Mouse (Mus musculus): ENCODE measurements around the gene Ndufb11.

Gene Ndufb11

DNA sequence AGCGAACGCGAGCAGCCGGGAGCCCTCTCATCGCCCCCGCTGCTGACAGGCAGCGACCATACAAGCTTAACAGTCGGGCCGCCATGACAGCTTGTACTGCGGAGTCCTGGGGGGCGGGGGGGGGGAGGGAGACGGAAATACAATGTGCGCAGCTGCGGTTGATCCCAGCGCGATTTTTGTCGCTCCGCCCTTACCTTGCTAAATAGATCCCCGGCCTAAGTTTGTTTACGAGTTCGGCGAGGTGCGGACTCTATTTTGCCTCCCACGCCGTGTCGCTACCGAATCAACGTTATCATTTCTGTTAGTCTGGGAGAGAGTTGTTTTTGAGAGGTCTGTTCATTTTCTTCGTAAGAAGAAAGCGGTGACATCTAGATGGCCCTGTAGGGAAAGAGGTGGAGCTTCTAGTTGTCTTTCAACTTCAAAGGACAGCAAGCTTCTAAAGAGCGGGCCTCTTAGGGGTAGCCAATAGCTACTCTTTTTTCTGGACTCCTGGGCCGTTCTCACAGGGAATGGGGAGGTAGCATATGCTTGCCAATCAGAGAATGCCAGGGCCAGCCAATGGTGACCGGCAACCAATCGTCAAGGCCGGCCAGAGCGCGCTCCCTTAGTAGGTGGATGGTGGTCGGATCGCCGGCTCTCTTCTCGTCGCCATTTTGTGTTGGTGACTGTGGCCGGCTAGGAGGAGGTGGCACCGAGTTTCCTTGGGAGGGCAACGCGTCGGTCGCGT lies at the start of gene Ndufb11, which contains the start of gene Rbm10:
TSS of gene Ndufb11 (minus strand) at position 444 of the 727 bp plus-strand sequence.
TSS of gene Rbm10 (plus strand) at position 328 of the 727 bp plus-strand sequence.
- peak; percentile 80 to 90 for DNase-seq

DNA sequence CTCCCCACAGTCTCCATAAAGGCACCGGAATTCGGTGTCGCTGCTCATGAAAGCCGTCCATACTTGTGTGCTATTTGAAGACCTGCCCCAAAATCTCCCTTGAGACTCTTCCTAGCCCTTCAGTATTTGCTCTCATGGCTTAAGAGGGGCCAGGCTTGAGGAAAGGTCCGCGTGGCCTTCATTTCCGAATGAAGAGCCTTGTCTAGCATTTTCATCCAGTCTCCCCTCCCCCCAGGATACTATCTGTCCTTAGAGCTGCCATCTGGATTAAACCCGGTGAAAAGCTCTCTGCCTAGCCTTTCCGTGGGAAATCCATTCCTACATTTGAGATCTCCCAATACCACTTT lies 46.0 kb upstream of the Ndufb11 start:
- DNase-seq, result no peak

DNA sequence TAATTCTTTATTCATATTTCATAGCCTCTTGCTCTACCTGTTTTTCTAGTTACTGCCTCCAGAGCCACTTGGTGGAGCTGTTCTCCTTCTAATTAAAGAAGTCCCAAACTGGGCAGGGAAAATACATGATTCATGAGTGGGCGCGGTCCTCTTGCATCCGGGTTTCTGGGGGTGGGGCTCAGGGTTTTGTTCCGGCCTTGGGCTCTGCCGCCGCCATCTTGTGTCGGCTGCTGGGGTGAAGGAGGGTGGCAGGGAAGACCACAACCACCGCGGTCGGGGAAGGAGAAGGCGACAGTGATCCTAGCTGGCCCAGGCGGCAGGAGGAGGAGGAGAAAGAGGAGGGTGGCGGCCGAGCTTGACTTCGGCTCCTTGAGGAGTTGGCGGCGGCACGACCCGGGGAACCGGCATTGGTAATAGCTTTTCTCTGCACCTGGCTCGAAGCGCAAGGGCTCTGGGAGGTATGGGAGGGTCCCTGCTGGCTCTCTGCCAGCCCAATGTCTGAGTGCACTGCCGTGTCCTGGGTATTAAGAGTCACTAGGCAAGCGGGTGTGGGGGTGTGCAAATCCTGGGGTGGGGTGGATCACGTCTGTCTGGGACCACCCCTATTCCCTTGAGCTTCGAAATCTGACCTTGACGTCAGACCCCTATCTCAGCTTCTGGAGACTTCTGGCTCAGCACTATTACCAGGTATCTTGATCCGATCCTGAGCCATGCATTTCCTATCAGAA lies 45.5 kb upstream of the Ndufb11 start:
- DNase-seq, result peak; percentile 82 to 91

DNA sequence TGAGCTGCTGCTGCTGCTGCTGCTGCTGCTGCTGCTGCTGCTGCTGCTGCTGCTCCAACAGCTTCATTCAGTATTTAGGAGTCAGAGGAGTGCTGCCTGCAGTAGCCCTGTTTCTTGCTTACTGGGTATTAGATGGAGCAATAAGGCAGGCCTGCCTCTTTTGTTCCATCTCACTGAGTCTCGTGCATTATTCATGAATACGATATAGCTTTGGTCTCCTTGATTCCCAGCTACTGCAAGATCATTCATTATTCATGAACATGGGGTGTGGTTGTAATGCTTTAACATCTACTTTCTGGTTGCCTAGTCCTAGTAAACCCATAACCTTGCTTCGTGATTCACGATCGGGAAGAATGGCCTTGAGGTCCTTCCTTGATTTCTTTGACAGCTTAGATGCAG lies 44.9 kb upstream of the Ndufb11 start:
- DNase-seq, result peak in 1 of 2 experiments; percentile 7

DNA sequence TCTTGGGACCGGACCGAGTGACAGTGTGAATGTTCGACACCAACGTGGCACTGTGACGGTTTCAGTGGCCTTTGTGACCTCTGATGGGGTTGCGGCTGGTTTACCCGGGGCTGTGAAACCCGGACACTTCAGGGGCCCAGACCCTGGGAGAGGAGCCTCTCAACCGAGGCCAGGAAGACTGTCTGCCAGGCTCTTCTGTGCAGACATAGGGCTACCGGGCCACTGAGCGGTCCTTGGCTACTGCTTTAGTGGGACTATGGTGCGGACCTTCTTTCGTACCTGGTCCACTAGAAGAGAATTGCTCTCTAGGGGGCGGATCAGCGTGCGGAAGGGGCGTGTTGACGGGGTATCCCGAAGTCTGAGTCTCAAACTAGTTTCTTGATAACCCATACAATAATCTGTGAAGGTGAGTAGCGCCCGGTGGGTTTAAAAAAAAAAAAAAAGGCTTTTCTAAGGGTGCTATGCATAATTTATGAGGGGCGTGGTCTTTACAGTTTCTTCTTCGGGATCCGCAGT lies 41.5 kb upstream of the Ndufb11 start:
- peak; percentile 11 to 20 for DNase-seq

DNA sequence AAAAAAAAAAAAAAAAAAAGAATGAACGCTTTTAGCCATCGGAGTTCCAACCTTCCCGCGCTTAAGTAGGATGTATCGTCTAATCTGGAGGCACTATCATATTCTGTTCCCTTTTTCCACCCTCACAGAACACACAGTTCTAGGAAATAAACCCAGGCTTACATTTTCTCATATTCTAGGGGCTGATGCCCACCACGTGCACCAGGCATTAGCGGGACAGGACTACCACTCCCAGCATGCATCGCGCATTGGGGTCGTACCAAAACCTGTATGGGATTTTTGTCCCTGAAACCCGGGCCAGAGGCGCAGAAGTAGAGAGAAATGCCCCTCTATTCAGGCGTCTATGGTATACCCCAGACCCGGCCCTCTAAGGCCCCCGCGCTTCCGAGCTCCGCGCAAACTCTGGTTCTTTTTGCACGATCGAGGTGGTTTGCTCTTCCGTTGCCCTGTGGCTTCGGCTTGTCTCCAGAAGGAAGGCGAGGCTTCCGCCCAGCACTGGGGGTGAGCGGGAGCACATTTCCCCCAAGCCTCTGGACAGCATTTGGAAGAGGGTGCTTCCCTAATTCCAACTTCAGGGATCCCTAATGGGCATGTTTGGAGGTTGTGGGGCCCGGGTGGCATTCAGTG lies 40.7 kb upstream of the Ndufb11 start, which contains the start of gene Uba1:
TSS of gene Uba1 (plus strand) at position 301 of the 627 bp plus-strand sequence.
- peak; percentile 81 to 87 for DNase-seq

DNA sequence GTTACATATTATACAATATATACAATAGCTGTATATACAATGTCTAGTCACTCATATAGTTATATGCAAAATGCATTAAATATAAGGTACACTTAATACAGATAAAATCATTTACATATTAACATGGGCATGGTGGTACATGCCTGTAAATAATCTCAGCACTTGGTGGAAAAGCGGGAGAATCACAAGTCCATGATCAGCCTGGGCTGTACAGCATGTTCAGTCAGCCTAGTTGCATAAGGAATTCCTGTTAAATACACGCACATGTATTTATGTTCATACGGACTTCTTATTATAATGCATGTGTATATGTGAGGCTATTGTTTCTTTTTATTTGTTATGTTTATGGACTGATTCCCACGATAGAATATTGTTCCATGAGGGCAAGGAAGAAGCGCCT lies 40.2 kb upstream of the Ndufb11 start:
- no peak for DNase-seq

DNA sequence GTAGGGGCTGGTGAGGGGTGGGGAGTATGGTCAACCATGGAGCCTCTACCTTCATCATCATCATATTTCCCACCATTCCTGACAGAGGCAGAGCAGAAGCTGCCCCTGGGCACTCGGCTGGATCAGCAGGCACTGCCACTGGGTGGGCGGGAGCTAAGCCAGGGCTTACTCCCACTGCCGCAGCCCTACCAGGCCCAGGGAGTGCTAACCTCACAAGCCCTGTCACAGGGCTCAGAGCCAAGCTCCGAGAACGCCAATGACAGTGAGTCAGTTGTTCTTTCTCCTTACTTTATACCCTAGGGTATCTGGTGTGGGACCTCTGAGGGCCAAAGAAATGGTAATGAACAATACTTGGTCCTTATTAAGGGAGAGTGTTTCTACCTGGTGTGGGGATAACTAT lies 27.4 kb upstream of the Ndufb11 start:
- peak; percentile 13 to 31 for DNase-seq

DNA sequence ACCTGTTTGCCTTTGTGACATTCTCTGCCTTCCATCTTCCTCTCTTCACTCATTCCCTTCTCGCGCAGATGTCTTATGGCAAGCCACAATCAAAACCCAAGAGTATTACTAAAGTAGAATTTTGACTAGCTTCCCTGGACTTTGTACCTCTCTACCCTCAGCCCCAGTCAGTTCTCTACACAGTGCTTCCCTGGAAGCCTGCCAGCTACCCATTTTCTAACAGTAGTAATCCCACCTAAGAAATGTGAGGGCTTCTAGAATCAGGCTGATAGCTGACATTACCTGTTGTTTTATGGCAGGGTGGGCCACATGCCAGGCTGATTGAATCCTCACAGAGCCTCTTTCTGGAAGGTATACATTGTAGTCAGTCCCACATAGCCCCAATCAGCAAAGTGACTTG lies 20.7 kb upstream of the Ndufb11 start:
- peak in 1 of 2 experiments; percentile 22 for DNase-seq

DNA sequence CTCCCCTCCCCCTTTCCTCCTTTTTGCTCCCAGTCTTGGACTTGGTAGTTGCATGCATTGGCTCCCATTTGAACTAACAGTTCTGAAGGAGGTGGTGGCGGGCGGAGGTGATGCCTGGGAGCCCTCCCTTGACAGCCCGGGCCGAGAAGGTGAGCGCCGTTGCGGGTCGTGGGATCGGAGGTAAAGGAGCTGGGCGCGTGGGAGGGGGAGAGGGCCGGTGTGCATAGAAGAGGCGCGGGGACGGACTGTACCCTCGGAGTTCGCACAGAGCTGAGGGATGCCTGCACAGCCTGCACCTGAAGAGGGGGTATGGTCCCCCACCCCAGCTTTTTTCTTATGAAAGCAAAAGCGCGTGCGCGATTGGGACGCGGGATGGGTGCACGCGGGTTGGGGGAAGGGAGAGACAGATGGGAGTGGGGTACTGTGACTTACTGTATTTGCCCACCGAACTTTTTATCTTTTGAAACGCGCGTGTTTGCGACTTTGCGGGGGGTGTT lies 532 bp upstream of the Ndufb11 start:
- no peak for DNase-seq

DNA sequence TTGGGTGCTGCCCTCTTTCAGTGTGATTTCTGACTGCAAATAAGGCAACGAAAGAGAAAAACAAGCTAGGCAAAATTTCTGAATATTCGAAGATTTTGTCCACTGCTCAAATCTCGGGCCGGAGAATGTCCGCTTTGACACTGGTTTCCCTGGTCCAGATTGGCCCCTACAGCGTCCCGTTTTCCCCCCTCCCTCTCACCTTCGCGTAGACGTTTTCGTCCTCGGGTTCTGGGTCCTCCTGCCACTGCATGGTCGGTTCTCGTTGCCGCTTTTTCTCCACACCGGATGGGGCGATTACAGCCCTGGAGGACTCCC lies 601 bp downstream of the Ndufb11 start:
- no peak for DNase-seq

DNA sequence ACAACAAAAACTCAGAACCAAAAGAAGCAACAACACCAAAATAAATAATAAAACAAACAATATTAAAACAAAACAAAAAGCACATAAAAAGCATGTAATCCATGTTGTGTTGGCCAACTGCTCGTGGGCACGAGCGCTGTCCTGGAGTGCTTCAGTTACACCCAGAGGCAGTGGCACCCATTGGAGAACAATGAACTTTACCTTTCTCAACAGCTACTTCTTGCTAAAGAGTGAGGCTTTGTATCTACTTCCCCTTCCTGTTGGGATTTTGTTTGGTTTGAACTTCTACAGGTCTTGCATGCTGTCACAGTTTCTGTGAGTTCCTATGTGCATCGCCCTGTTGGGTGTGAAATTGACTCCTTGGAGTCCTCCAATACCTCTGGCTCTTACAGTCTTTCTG lies 8.9 kb downstream of the Ndufb11 start:
- no peak for DNase-seq

DNA sequence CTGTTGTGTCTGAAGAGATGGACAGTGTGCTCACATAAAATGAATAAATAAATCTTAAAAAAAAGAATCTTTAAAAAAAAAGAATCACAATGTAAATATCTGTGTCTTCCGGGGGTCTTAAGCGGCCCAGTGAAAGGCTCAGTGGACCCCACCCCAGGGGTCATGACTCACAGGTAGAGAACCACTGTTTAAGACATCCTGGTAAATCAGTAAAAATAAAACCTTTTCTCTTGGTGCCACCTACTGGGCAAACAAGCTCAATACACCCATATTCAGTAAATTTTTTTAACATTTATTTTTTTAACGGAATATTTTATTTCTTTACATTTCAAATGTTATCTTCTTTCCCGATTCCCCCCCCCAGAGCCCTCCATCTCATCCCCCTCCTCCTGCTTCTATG lies 29.5 kb downstream of the Ndufb11 start:
- DNase-seq, result no peak

DNA sequence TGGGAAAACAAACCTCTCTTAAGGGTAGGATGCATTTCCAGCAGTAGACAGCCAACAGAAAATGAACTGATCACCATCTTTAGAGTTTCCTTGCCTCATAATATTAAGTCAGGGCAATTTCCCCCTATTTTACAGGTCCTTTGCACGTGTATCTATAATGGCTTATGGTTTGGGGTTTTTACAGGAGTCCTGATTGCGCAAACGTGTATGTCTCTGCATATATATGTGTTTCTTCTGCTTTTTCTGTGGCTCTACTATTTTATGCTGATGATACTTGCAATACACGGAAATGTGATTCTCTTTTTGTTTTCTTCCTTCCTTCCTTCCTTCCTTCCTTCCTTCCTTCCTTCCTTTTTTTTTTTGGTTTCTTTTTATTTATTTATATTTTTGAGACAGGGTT lies 43.5 kb downstream of the Ndufb11 start:
- DNase-seq, result no peak

DNA sequence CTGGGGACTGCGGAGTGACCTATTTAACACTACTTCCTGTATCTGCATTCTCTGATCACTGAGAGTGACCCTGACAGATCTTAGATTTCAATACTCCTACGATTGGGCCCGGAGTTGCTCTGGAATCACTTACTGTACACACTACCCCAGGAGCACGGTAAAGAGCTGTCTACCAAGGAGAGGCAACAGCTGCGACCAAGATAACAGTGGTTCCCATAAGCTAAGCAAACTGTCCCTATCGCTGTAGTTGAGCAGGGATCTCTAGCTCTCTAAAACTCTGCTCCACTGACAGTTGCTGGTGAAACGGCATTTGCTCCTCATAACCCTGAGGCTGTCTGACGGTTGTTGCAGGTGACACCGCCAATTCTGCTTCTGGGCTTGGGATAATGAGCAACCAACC lies 44.7 kb downstream of the Ndufb11 start:
- no peak for DNase-seq

DNA sequence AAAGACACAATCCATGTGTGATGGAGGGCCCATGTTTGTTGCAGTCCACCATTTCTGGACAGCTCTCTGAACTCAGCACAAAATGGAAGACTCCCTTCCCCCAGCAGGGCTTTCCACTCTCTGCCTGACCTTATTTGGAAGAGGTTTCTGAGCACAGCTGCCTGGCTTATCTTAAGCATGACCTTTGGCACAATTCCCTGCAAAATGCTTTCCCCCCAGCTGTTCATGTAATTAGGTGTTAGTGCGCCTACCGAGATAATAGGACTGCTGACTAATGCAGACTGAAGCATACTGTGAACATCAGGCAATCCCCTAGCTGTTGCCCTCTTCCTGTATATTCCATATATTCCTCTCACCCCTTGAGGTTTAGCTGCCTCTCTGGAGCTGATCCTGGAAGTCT lies 46.4 kb downstream of the Ndufb11 start:
- DNase-seq, result peak in 1 of 2 experiments; percentile 9

Measured in kidney, postnatal 4 days (tissue).